Mouse (Mus musculus): ENCODE measurements around the gene Dnah12.

- no peak for TF ChIP-seq POLR2A (IDR thresholded peaks at IDR 0.05; ENCODE audit: extremely low read depth, insufficient read depth, low read length)
- TF ChIP-seq CTCF (IDR thresholded peaks at IDR 0.05; ENCODE audit: extremely low read depth, insufficient read depth, low read length) = no peak
Observed at GRCm38 (mm10) chr14:26812734-26813133, 119.7 kb downstream of the Dnah12 start.

All from cortical plate, adult 2 months (tissue).